Mouse (Mus musculus) thymus, adult 2 months (tissue): Measurements from ENCODE around the gene Gm3952.

Experiments used
- CTCF ChIP-seq: fragments of 200-500 bp; IDR thresholded peaks from 2 replicates; pipeline ENCODE4 v1.5.1; 2012; ENCODE audit warnings: mild to moderate bottlenecking, control low read depth, low read length, moderate library complexity, borderline replicate concordance; ENCODE audit not compliant: control insufficient read depth, poor library complexity, insufficient read depth; ENCODE audit errors: extremely low read depth
- POLR2A ChIP-seq: fragments of 200-500 bp; IDR thresholded peaks from 2 replicates; pipeline ENCODE4 v1.6.1; 2012; ENCODE audit warnings: mild to moderate bottlenecking, low read length, control low read depth, moderate library complexity; ENCODE audit not compliant: control insufficient read depth, poor library complexity, insufficient read depth; ENCODE audit errors: extremely low read depth

- no peak for TF ChIP-seq POLR2A
- no peak for TF ChIP-seq CTCF
Observed at GRCm38 (mm10) chr8:128704376-128704775, 94.1 kb downstream of the Gm3952 start.
